Mouse (Mus musculus) stomach, embryonic 16.5 days (tissue): Measurements from ENCODE around the gene Gfi1b. TPM values are rescaled to one million over a fixed set of nuclear protein-coding genes. Genes with fewer than 3 reads are reported as not detected.

Experiments
- ATAC-seq: fragments of 200-750 bp; cut with Nextera tagmentation; 2 replicates; pipeline ENCODE4 v1.8.0; 2017; ENCODE audit warnings: moderate number of reproducible peaks, moderate TSS enrichment; ENCODE audit not compliant: insufficient read depth, low FRiP score
- H3K27ac ChIP-seq: fragments of 300-500 bp; sonication (generic); 2 replicates; pipeline ENCODE4 v1.5.1; 2014; ENCODE audit warnings: low read length
- H3K27me3 ChIP-seq: fragments of 300-500 bp; sonication (generic); 2 replicates; pipeline ENCODE4 v1.6.1; 2014; ENCODE audit warnings: low read length, control low read depth, mixed read lengths; ENCODE audit not compliant: control insufficient read depth, insufficient read depth
- H3K36me3 ChIP-seq: fragments of 300-500 bp; sonication (generic); 2 replicates; pipeline ENCODE4 v1.6.1; 2014; ENCODE audit warnings: low read length; ENCODE audit not compliant: control insufficient read depth, insufficient read depth
- H3K4me1 ChIP-seq: fragments of 300-500 bp; sonication (generic); 2 replicates; pipeline ENCODE4 v1.6.1; 2014; ENCODE audit warnings: low read length, control low read depth, mixed read lengths; ENCODE audit not compliant: control insufficient read depth, insufficient read depth
- H3K4me2 ChIP-seq: fragments of 300-500 bp; sonication (generic); 2 replicates; pipeline ENCODE4 v1.6.1; 2014; ENCODE audit warnings: low read depth, low read length, mixed read lengths
- H3K4me3 ChIP-seq: fragments of 300-500 bp; sonication (generic); replicated peaks from 2 replicates; pipeline ENCODE4 v1.5.1; 2014; ENCODE audit warnings: mild to moderate bottlenecking, low read length
- H3K9ac ChIP-seq: fragments of 300-500 bp; sonication (generic); 2 replicates; pipeline ENCODE4 v1.6.1; 2014; ENCODE audit warnings: low read length
- H3K9me3 ChIP-seq: fragments of 300-500 bp; sonication (generic); replicated peaks from 2 replicates; pipeline ENCODE4 v1.6.1; 2016; ENCODE audit warnings: low read length, control low read depth; ENCODE audit not compliant: control insufficient read depth
- WGBS: fragments of 180-500 bp; shearing (Covaris S2); extraction: QIAGEN DNeasy Blood & Tissue Kit; methylation state at CpG from one replicate; pipeline ENCODE4 v1.1.7; 2014; 5-methylcytosine and 5-hydroxymethylcytosine counted together
- polyA plus RNA-seq: library from polyadenylated mRNA; unstranded; fragments of >200 nt; fragmentation: Nextera tagmentation; extraction: Ambion mirVana; gene quantifications from 2 replicates; pipeline ENCODE4 v1.2.1, GENCODE M21; 2015

Gfi1b gene
- polyA plus RNA-seq, 1 experiment from 2014 or later: 4.3 TPM

DNA sequence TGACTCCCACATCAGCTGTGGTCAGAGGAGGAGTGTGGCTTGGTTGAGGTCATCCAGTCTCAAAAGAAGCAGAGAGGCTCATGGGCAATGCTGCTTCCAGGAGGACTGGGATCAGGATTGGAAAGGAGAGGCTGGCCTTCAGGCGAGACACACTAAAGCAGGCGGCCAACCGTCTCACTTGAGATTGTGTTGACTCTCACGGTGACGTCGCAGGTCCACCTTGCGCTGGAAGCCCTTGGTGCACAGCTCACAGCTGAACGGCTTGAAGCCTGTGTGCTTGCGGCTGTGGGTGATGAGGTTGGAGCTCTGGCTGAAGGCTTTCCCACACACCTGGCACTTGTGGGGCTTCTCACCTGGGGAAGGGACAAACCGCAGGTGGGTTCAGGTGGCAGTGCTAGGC lies 11.9 kb downstream of the Gfi1b start:
- H3K4me3 ChIP-seq: no peak overlapping the region
- H3K4me1 ChIP-seq: peaks cover 6% of the 10 kb centered on the region; the same call in 1 of the 2 replicates
- no peaks in the 10 kb centered on the region for H3K9me3 ChIP-seq
- no peak for ATAC-seq
- no peak overlapping the region for H3K9ac ChIP-seq
- 76% methylated on average over 10 of the region's 10 CpGs for WGBS
- H3K27me3 ChIP-seq: no peaks in the 10 kb centered on the region
- no peak overlapping the region for H3K27ac ChIP-seq
- no peaks in the 10 kb centered on the region for H3K36me3 ChIP-seq
- H3K4me2 ChIP-seq: no peak overlapping the region

DNA sequence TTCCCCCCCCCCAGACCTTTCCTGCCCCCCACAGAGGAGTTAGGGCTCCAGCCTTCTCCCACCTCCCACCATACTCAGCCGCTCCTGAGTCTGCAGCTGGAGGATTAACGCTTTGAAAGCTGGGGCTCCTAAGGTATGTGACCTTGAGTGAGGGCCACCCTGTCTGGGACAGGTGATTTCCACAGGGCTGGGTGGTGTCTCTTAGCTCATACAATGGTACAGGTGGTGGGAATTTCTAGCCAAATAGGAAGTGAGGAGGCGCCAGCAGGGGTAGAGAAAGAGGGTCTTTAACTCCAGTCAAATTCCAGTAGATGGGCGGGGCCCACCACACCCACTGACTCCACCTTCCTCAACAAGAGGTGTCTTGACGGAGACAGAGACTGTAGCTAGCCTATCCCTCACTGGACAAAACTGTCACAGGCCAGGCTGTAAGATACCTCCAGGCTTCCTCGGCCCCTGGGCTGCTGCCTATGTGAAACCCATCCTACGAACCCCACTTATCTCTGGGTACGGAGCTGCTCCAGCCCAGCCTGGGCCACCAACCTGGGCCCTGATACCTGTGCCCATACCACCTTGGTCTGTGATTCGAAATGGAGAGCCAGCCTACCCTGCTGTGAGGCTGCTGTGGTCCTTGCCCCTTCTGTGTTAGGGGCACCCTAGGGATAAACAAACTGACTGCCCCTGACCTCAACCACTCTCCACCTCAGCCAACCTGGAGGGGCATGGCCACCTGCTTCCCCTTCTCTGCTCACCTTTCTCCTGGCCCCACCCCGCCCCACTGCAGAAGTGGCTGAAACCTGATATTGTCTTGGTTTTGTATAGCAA lies 14.2 kb downstream of the Gfi1b start:
- no peaks in the 10 kb centered on the region for H3K9me3 ChIP-seq
- 41% methylated on average over 10 of the region's 10 CpGs for WGBS
- no peaks in the 10 kb centered on the region for H3K27me3 ChIP-seq
- peaks cover 6% of the 10 kb centered on the region; the same call in 1 of the 2 replicates for H3K4me1 ChIP-seq
- H3K36me3 ChIP-seq: no peaks in the 10 kb centered on the region
- H3K4me2 ChIP-seq: no peak overlapping the region
- H3K4me3 ChIP-seq: no peak overlapping the region
- H3K27ac ChIP-seq: no peak overlapping the region
- no peak for ATAC-seq
- no peak overlapping the region for H3K9ac ChIP-seq

GRCm38 (mm10) chr2:28606601-28607340 lies 15.0 kb downstream of the Gfi1b start:
- H3K9ac ChIP-seq: no peak overlapping the region
- peaks cover 8% of the 10 kb centered on the region for H3K4me1 ChIP-seq
- H3K27ac ChIP-seq: no peak overlapping the region
- H3K27me3 ChIP-seq: no peaks in the 10 kb centered on the region
- H3K9me3 ChIP-seq: no peaks in the 10 kb centered on the region
- H3K4me2 ChIP-seq: no peak overlapping the region
- no peak for ATAC-seq
- 62% methylated on average over 8 of the region's 8 CpGs for WGBS
- no peak overlapping the region for H3K4me3 ChIP-seq
- no peaks in the 10 kb centered on the region for H3K36me3 ChIP-seq

DNA sequence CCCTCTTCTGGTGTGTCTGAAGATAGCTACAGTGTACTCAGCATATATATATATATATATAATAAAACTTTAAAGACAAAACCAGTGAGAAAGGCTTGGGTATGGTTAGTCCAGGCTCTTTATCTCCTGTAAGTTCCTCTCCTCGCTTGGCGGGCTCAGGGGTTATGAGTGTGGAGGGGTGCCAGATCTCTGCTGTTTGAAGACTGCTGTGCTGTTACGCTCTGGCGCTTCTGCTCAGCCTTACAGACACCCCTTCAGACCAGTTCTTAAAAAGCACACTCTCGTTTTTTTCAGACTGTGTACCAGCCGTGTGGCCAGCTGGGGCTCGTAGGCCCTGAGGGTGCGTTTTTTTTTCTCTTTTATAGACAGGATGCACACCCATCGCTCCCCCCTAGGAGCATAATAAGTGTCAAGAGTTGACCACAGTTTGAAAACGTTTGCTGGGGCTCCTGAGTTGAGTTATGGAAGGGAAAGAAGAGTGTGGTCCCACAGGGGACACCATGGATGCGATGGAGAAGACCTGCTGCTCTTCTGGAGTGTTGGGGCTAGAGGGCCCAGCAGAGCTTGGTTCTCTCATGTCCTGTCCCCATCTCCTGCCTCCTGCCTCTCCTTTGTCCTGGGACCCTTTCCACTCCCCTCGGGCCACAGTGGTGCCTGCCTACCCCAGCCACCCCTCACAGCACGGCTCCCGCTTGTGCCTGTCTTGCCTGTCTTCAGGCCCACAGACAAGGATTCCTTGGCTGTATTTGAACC lies 15.8 kb downstream of the Gfi1b start:
- 69% methylated on average over 14 of the region's 14 CpGs for WGBS

GRCm38 (mm10) chr2:28603542-28603941 lies 18.2 kb downstream of the Gfi1b start:
- no peak for ATAC-seq
- Histone ChIP-seq H3K27me3 (no peaks in the 10 kb centered on the region), H3K4me2 (no peak overlapping the region), H3K27ac (no peak overlapping the region), H3K4me3 (no peak overlapping the region), H3K36me3 (no peaks in the 10 kb centered on the region), H3K9ac (no peak overlapping the region), H3K4me1 (peaks cover 11% of the 10 kb centered on the region), H3K9me3 (no peaks in the 10 kb centered on the region)
- WGBS: 80% methylated on average over 5 of the region's 5 CpGs

More for the DNA sequence above, 15.8 kb downstream of the Gfi1b start:
- H3K4me1 ChIP-seq: peaks cover 8% of the 10 kb centered on the region
- H3K27ac ChIP-seq: no peak overlapping the region
- H3K4me3 ChIP-seq: no peak overlapping the region
- no peaks in the 10 kb centered on the region for H3K9me3 ChIP-seq
- no peaks in the 10 kb centered on the region for H3K36me3 ChIP-seq
- H3K9ac ChIP-seq: no peak overlapping the region
- ATAC-seq: no peak
- no peak overlapping the region for H3K4me2 ChIP-seq
- H3K27me3 ChIP-seq: no peaks in the 10 kb centered on the region

GRCm38 (mm10) chr2:28601720-28602590 lies 19.8 kb downstream of the Gfi1b start:
- H3K4me2 ChIP-seq: no peak overlapping the region
- H3K9me3 ChIP-seq: no peaks in the 10 kb centered on the region
- peak overlapping the region; percentile 49; the same call in 1 of the 2 replicates for H3K9ac ChIP-seq
- no peaks in the 10 kb centered on the region for H3K36me3 ChIP-seq
- H3K4me1 ChIP-seq: peaks cover 9% of the 10 kb centered on the region
- H3K27me3 ChIP-seq: no peaks in the 10 kb centered on the region
- peak; percentile 80 for ATAC-seq
- 46% methylated on average over 12 of the region's 12 CpGs for WGBS
- no peak overlapping the region for H3K4me3 ChIP-seq
- no peak overlapping the region for H3K27ac ChIP-seq

DNA sequence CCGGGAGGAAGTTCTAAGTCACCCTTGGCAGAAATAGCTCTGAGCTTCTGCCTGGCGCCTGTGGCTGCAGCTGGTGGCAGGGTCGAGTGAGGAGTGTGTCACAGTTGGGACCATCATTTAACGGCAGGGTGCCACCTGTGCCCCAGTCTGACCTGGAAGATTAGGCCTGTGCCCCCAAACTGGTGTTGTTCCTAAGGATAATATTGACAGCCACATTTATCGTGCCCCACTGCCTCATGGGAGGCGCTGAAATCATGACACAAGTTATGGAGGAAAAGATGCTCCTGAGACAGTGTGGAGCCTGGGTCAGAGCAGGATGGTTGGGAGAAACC lies 22.2 kb downstream of the Gfi1b start:
- Histone ChIP-seq H3K4me2 (no peak overlapping the region), H3K4me3 (no peak overlapping the region), H3K4me1 (peaks cover 9% of the 10 kb centered on the region), H3K9me3 (no peaks in the 10 kb centered on the region), H3K9ac (no peak overlapping the region), H3K27me3 (no peaks in the 10 kb centered on the region), H3K27ac (no peak overlapping the region), H3K36me3 (no peaks in the 10 kb centered on the region)
- ATAC-seq: no peak
- WGBS: 66% methylated on average over 6 of the region's 6 CpGs

DNA sequence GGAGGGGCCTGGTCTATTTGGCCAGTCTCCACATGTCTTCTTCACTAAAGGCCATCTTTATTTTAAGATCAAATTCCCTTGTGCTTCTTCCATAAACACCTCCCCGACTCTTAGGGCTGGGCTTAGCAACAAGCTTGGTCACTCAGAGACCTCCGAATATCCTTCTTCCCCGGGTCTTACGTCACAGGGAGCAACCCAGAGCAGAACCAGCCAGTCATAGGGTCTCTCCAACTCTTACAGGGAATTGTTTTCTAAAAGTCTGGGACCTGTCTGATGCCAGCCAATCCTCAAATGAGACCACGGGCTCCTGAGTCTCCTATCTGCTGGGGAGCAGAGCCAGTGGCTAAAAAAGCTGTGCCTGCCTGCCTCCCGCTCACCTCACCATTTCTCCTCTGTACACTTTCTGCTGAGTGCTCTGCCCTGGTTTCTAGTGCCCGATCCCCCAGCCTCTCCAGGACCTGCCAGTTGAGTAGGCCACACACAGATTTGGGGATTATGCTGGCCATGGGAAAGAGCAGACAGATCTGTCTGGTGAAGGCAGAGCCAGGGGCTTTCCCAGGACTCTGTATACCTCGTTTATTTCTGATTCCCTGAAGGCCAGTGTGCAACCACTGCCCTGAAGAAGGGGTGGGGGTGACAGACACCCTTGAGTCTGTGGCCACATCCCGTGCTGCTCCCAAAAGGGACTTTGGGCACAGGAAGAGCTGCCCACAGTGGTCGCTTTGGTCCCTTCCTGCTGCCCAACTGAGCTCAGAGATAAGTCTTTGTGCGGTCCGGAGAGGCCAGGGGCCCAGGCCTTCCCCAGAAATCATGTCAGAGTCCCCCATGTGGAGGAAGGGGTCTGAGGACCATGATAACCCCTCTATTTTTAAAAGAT lies 22.9 kb downstream of the Gfi1b start:
- ATAC-seq: no peak
- WGBS: 56% methylated on average over 12 of the region's 12 CpGs

More for the DNA sequence above, 22.9 kb downstream of the Gfi1b start:
- Histone ChIP-seq H3K4me3 (no peak overlapping the region), H3K36me3 (no peaks in the 10 kb centered on the region), H3K9ac (no peak overlapping the region), H3K27ac (no peak overlapping the region), H3K27me3 (no peaks in the 10 kb centered on the region), H3K4me2 (no peak overlapping the region), H3K4me1 (peaks cover 9% of the 10 kb centered on the region), H3K9me3 (no peaks in the 10 kb centered on the region)
